Mouse (Mus musculus): Measurements from ENCODE around the gene Abcb6.
A peak's percentile ranks its signal among the peaks of the same experiment; 100 is the strongest.

Abcb6 gene

GRCm38 (mm10) chr1:75201236-75201635 lies 21.0 kb upstream of the Abcb6 start:
- no peak for DNase-seq (ENCODE audit: low spot score in 2 of 2)

GRCm38 (mm10) chr1:75192452-75192851 lies 12.3 kb upstream of the Abcb6 start:
- no peak for DNase-seq (ENCODE audit: low spot score in 2 of 2)

GRCm38 (mm10) chr1:75191622-75192402 lies 11.6 kb upstream of the Abcb6 start, which contains the start of the genes Ankzf1 and Atg9a:
TSS of gene Ankzf1 (plus strand) at chr1:75192151.
TSS of gene Atg9a (minus strand) at chr1:75192196.
- DNase-seq (ENCODE audit: low spot score in 2 of 2), result peak; percentile 97 to 99

- no peak for DNase-seq (ENCODE audit: low spot score in 2 of 2)
These were observed 11.0 kb upstream of the Abcb6 start for GRCm38 (mm10) chr1:75191258-75191621.

GRCm38 (mm10) chr1:75190577-75190976 lies 10.4 kb upstream of the Abcb6 start:
- DNase-seq (ENCODE audit: low spot score in 2 of 2), result no peak

GRCm38 (mm10) chr1:75187914-75188483 lies 7.8 kb upstream of the Abcb6 start:
- no peak for DNase-seq (ENCODE audit: low spot score in 2 of 2)

- DNase-seq (ENCODE audit: low spot score in 2 of 2), result no peak
These were observed 6.9 kb upstream of the Abcb6 start for GRCm38 (mm10) chr1:75187126-75187525.

- no peak for DNase-seq (ENCODE audit: low spot score in 2 of 2)
These were observed 5.3 kb upstream of the Abcb6 start for GRCm38 (mm10) chr1:75185495-75185894.

GRCm38 (mm10) chr1:75182160-75182559 lies 2.0 kb upstream of the Abcb6 start:
- DNase-seq (ENCODE audit: low spot score in 2 of 2), result no peak

GRCm38 (mm10) chr1:75181377-75181870 lies 1.2 kb upstream of the Abcb6 start:
- no peak for DNase-seq (ENCODE audit: low spot score in 2 of 2)

- DNase-seq (ENCODE audit: low spot score in 2 of 2), result no peak
These were observed 549 bp upstream of the Abcb6 start for GRCm38 (mm10) chr1:75180741-75181140.

GRCm38 (mm10) chr1:75179334-75180104 lies 673 bp downstream of the Abcb6 start:
- DNase-seq (ENCODE audit: low spot score in 2 of 2), result peak; percentile 80 to 83

- peak; percentile 97 for DNase-seq (ENCODE audit: low spot score in 2 of 2)
These were observed 11.4 kb downstream of the Abcb6 start, which contains the start of gene Zfand2b for GRCm38 (mm10) chr1:75168472-75169464. TSS of gene Zfand2b (plus strand) at chr1:75168646.

GRCm38 (mm10) chr1:75168093-75168471 lies 12.1 kb downstream of the Abcb6 start:
- DNase-seq (ENCODE audit: low spot score in 2 of 2), result peak in 1 of 2 experiments; percentile 27

GRCm38 (mm10) chr1:75160256-75160617 lies 20.0 kb downstream of the Abcb6 start:
- no peak for DNase-seq (ENCODE audit: low spot score in 2 of 2)

- DNase-seq (ENCODE audit: low spot score in 2 of 2), result no peak
These were observed 20.5 kb downstream of the Abcb6 start for GRCm38 (mm10) chr1:75159540-75160255.

- no peak for DNase-seq (ENCODE audit: low spot score in 2 of 2)
These were observed 21.2 kb downstream of the Abcb6 start for GRCm38 (mm10) chr1:75158990-75159389.

- DNase-seq (ENCODE audit: low spot score in 2 of 2), result no peak
These were observed 24.4 kb downstream of the Abcb6 start for GRCm38 (mm10) chr1:75155837-75156236.

GRCm38 (mm10) chr1:75148727-75149126 lies 31.5 kb downstream of the Abcb6 start:
- DNase-seq (ENCODE audit: low spot score in 2 of 2), result peak in 1 of 2 experiments; percentile 10

GRCm38 (mm10) chr1:75147411-75148135 lies 32.6 kb downstream of the Abcb6 start:
- no peak for DNase-seq (ENCODE audit: low spot score in 2 of 2)
